Mouse (Mus musculus) G1E (cell line): ENCODE measurements around the gene Tnpo1.
"Not testable (repeated sequence)": the region's sequence is repeated elsewhere in the genome, so short reads cannot be mapped to it uniquely, and the experiment has no call there.

Experiments
- CTCF ChIP-seq: IDR thresholded peaks from 2 replicates; pipeline ENCODE4 v1.5.1; 2012; ENCODE audit warnings: low read depth, low read length, inconsistent platforms, mixed read lengths
- GATA1 ChIP-seq: IDR thresholded peaks from 2 replicates; pipeline ENCODE4 v1.6.1; 2012; ENCODE audit warnings: borderline replicate concordance, low read length, inconsistent platforms, mixed read lengths
- TAL1 ChIP-seq: conservative IDR thresholded peaks from 2 replicates; pipeline ENCODE4 v1.6.1; 2012; ENCODE audit warnings: low read depth, low read length, inconsistent platforms, mixed read lengths

- TF ChIP-seq TAL1, CTCF, GATA1: not testable (repeated sequence)
These were observed 97.2 kb downstream of the Tnpo1 start for GRCm38 (mm10) chr13:98829026-98829425.
